8 mouse cellular contexts compared by ENCODE assay signal in the genomic region with DNA sequence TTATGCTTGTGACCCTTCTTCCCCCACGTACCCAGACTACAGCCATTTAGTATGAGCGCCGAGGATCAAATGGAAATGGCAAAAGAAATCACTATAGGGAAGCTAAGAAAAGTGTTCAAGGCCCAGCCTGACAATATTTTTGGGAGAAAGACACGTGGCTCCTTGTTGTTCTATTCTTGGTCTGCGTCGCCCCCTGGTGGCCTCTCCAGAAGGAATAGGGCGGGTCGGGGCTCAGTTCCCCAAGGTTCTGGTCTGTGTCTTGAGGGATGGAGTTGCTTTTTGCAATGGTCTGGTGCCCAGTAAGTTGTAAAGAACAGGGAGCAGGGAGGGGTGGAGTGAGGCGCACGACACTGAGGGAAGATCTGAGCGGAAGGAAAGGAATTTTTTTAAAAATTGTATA.
A peak's percentile ranks its signal among the peaks of the same experiment; 100 is the strongest.
DNase-seq lines count a peak whose midpoint lies in the region; ATAC-seq lines count a peak whose summit lies in the region.

No protein-coding gene starts in this region.

- peak overlapping the region; percentile 95 for H3K27ac ChIP-seq in embryonic facial prominence, embryonic 14.5 days (replicated peaks; ENCODE audit: low read depth, low read length)
- peak overlapping the region; percentile 95 for H3K27ac ChIP-seq in heart, embryonic 11.5 days (ENCODE audit: low read depth, low read length)
- peak overlapping the region; percentile 92 for H3K27ac ChIP-seq in kidney, embryonic 15.5 days
- no peak overlapping the region for H3K27ac ChIP-seq in liver, embryonic 16.5 days (ENCODE audit: low read length)
- H3K27ac ChIP-seq in neural tube, embryonic 14.5 days (ENCODE audit: low read depth, low read length) = no peak overlapping the region; the same call in 1 of the 2 replicates

- H3K9ac ChIP-seq in embryonic facial prominence, embryonic 14.5 days (ENCODE audit: low read depth, low read length) = peak overlapping the region; percentile 70
- peak overlapping the region; percentile 74 for H3K9ac ChIP-seq in heart, embryonic 11.5 days (ENCODE audit: low read depth, low read length)
- no peak overlapping the region for H3K9ac ChIP-seq in kidney, embryonic 15.5 days
- no peak overlapping the region for H3K9ac ChIP-seq in liver, embryonic 16.5 days (ENCODE audit: low read depth, low read length)
- no peak overlapping the region for H3K9ac ChIP-seq in neural tube, embryonic 14.5 days (replicated peaks; ENCODE audit: low read depth, low read length)

- no peaks in the 10 kb centered on the region for H3K9me3 ChIP-seq in embryonic facial prominence, embryonic 14.5 days (ENCODE audit: control insufficient read depth, low read length)
- no peaks in the 10 kb centered on the region for H3K9me3 ChIP-seq in heart, embryonic 11.5 days (replicated peaks; ENCODE audit: control insufficient read depth, low read length)
- no peaks in the 10 kb centered on the region for H3K9me3 ChIP-seq in kidney, embryonic 15.5 days (replicated peaks)
- no peaks in the 10 kb centered on the region; the same call in 1 of the 2 replicates for H3K9me3 ChIP-seq in liver, embryonic 16.5 days (replicated peaks; ENCODE audit: control insufficient read depth, low read length)
- H3K9me3 ChIP-seq in neural tube, embryonic 14.5 days (ENCODE audit: control insufficient read depth, low read length) = no peaks in the 10 kb centered on the region

- no peaks in the 10 kb centered on the region for H3K36me3 ChIP-seq in embryonic facial prominence, embryonic 14.5 days (ENCODE audit: control insufficient read depth, insufficient read depth, low read length)
- no peaks in the 10 kb centered on the region for H3K36me3 ChIP-seq in heart, embryonic 11.5 days (ENCODE audit: control insufficient read depth, insufficient read depth, low read length)
- H3K36me3 ChIP-seq in kidney, embryonic 15.5 days = no peaks in the 10 kb centered on the region
- H3K36me3 ChIP-seq in liver, embryonic 16.5 days (ENCODE audit: control insufficient read depth, insufficient read depth) = no peaks in the 10 kb centered on the region
- no peaks in the 10 kb centered on the region for H3K36me3 ChIP-seq in neural tube, embryonic 14.5 days (ENCODE audit: control insufficient read depth, insufficient read depth, low read length)

- DNase-seq in 3T3-L1 (ENCODE audit: low read depth, low spot score) = peak; percentile 96
- DNase-seq in adrenal gland, postnatal 14 days = peak; percentile 87
- peak; percentile 90 for DNase-seq in embryonic facial prominence, embryonic 14.5 days (ENCODE audit: low spot score)
- DNase-seq in thymus, adult 18-20 months = peak; percentile 14 to 23

- peaks cover 31% of the 10 kb centered on the region for H3K4me1 ChIP-seq in embryonic facial prominence, embryonic 14.5 days (ENCODE audit: control insufficient read depth, insufficient read depth, low read length)
- peaks cover 18% of the 10 kb centered on the region for H3K4me1 ChIP-seq in heart, embryonic 11.5 days (ENCODE audit: control insufficient read depth, insufficient read depth, low read length)
- peaks cover 48% of the 10 kb centered on the region for H3K4me1 ChIP-seq in kidney, embryonic 15.5 days
- H3K4me1 ChIP-seq in liver, embryonic 16.5 days (ENCODE audit: control insufficient read depth, low read depth, low read length) = peaks cover 14% of the 10 kb centered on the region
- peaks cover 20% of the 10 kb centered on the region for H3K4me1 ChIP-seq in neural tube, embryonic 14.5 days (ENCODE audit: control insufficient read depth, insufficient read depth, low read length)

- 0 out of 2 replicates have a peak, but pooled peaks have one; percentile 12 for ATAC-seq in embryonic facial prominence, embryonic 14.5 days (ENCODE audit: low read depth)
- ATAC-seq in heart, embryonic 11.5 days (replicated peaks; ENCODE audit: insufficient number of reproducible peaks, low FRiP score, low TSS enrichment) = no peak
- ATAC-seq in kidney, embryonic 15.5 days (replicated peaks; ENCODE audit: low FRiP score) = peak; percentile 41; the same call in 1 of the 2 replicates
- peak; percentile 18; the same call in 1 of the 2 replicates for ATAC-seq in liver, embryonic 16.5 days (ENCODE audit: low read depth)
- peak; percentile 28; the same call in 1 of the 2 replicates for ATAC-seq in neural tube, embryonic 14.5 days (ENCODE audit: low read depth)

- 2% methylated on average over 11 of the region's 11 CpGs for WGBS in embryonic facial prominence, embryonic 14.5 days
- 2% methylated on average over 11 of the region's 11 CpGs for WGBS in heart, embryonic 11.5 days (ENCODE audit: insufficient replicate concordance)
- WGBS in kidney, embryonic 15.5 days = 2% methylated on average over 11 of the region's 11 CpGs
- 4% methylated on average over 11 of the region's 11 CpGs for WGBS in liver, embryonic 16.5 days (ENCODE audit: insufficient replicate concordance)
- 4% methylated on average over 11 of the region's 11 CpGs for WGBS in neural tube, embryonic 14.5 days

- peak overlapping the region; percentile 57 for H3K4me2 ChIP-seq in embryonic facial prominence, embryonic 14.5 days (ENCODE audit: low read depth, low read length)
- H3K4me2 ChIP-seq in heart, embryonic 11.5 days = peak overlapping the region; percentile 85
- H3K4me2 ChIP-seq in kidney, embryonic 15.5 days = peak overlapping the region; percentile 71
- H3K4me2 ChIP-seq in liver, embryonic 16.5 days (ENCODE audit: low read depth, low read length) = peak overlapping the region; percentile 60; the same call in 1 of the 2 replicates
- peak overlapping the region; percentile 57 for H3K4me2 ChIP-seq in neural tube, embryonic 14.5 days (ENCODE audit: low read depth, low read length)

- no peak overlapping the region for H3K4me3 ChIP-seq in embryonic facial prominence, embryonic 14.5 days (ENCODE audit: low read depth, low read length)
- peak overlapping the region; percentile 39 for H3K4me3 ChIP-seq in heart, embryonic 11.5 days (ENCODE audit: low read depth, low read length)
- H3K4me3 ChIP-seq in kidney, embryonic 15.5 days (replicated peaks) = peak overlapping the region; percentile 39; the same call in 1 of the 2 replicates
- H3K4me3 ChIP-seq in liver, embryonic 16.5 days (ENCODE audit: low read depth, low read length) = 0 out of 2 replicates have a peak overlapping the region, but pooled peaks have one; percentile 6
- H3K4me3 ChIP-seq in neural tube, embryonic 14.5 days (ENCODE audit: low read depth, low read length) = no peak overlapping the region

- no peaks in the 10 kb centered on the region for H3K27me3 ChIP-seq in embryonic facial prominence, embryonic 14.5 days (replicated peaks; ENCODE audit: control insufficient read depth, insufficient read depth, low read length)
- no peaks in the 10 kb centered on the region for H3K27me3 ChIP-seq in heart, embryonic 11.5 days (ENCODE audit: control insufficient read depth, insufficient read depth, low read length)
- H3K27me3 ChIP-seq in kidney, embryonic 15.5 days = no peaks in the 10 kb centered on the region
- H3K27me3 ChIP-seq in liver, embryonic 16.5 days (ENCODE audit: control insufficient read depth, insufficient read depth, low read depth, low read length) = peaks cover 42% of the 10 kb centered on the region
- H3K27me3 ChIP-seq in neural tube, embryonic 14.5 days (ENCODE audit: control insufficient read depth, insufficient read depth, low read length) = no peaks in the 10 kb centered on the region

Comparison
In these comparisons a context has a peak if more than half of its experiments do, and no peak if none do; other contexts are left out.
1. DNase-seq: peak in every context shown above with its lines; median percentile 96 in 3T3-L1; 90 in embryonic facial prominence, embryonic 14.5 days; 87 in adrenal gland, postnatal 14 days; 18 in thymus, adult 18-20 months.
2. H3K27ac ChIP-seq: peak in embryonic facial prominence, embryonic 14.5 days (single experiment), heart, embryonic 11.5 days (single experiment) and kidney, embryonic 15.5 days (single experiment); none in liver, embryonic 16.5 days (single experiment) and neural tube, embryonic 14.5 days (single experiment).
3. H3K4me3 ChIP-seq: peak in heart, embryonic 11.5 days (single experiment), kidney, embryonic 15.5 days (single experiment) and liver, embryonic 16.5 days (single experiment); none in embryonic facial prominence, embryonic 14.5 days (single experiment) and neural tube, embryonic 14.5 days (single experiment).
4. H3K9ac ChIP-seq: peak in embryonic facial prominence, embryonic 14.5 days (single experiment) and heart, embryonic 11.5 days (single experiment); none in kidney, embryonic 15.5 days (single experiment), liver, embryonic 16.5 days (single experiment) and neural tube, embryonic 14.5 days (single experiment).
5. Peak in every context shown above with its lines, with median percentiles within 50 percentile points of each other: H3K4me2 ChIP-seq.